Mouse (Mus musculus) heart, adult 2 months (tissue): Measurements from ENCODE around the gene Ube2e1.

Source experiments
- CTCF ChIP-seq: fragments of 200-600 bp; IDR thresholded peaks from 2 replicates; pipeline ENCODE4 v1.8.1; 2022; ENCODE audit warnings: antibody characterized with exemption, mild to moderate bottlenecking, moderate library complexity
- POLR2A ChIP-seq: fragments of 200-500 bp; IDR thresholded peaks from 2 replicates; pipeline ENCODE4 v1.6.1; 2011; ENCODE audit warnings: mild to moderate bottlenecking, low read depth, low read length, control low read depth; ENCODE audit not compliant: insufficient read depth

GRCm38 (mm10) chr14:18271666-18272065 is 60.0 kb downstream of the Ube2e1 start:
- TF ChIP-seq CTCF (no peak), POLR2A (no peak)
